Mouse (Mus musculus) erythroblast, embryonic 14.5 days (primary cell): ENCODE measurements around the gene Otulin. TPM values are rescaled to one million over a fixed set of nuclear protein-coding genes. Genes with fewer than 3 reads are reported as not detected.

Experiments
- H3K27me3 ChIP-seq: 2 replicates; pipeline ENCODE4 v1.6.1; 2012; ENCODE audit warnings: inconsistent platforms; ENCODE audit not compliant: control insufficient read depth
- H3K36me3 ChIP-seq: 2 replicates; pipeline ENCODE4 v1.6.1; 2012; ENCODE audit warnings: mild to moderate bottlenecking, inconsistent platforms; ENCODE audit not compliant: control insufficient read depth
- H3K4me1 ChIP-seq: 2 replicates; pipeline ENCODE4 v1.6.1; 2012; ENCODE audit warnings: inconsistent platforms; ENCODE audit not compliant: control insufficient read depth
- H3K4me3 ChIP-seq: replicated peaks from 2 replicates; pipeline ENCODE3; 2012; ENCODE audit warnings: moderate library complexity, mild to moderate bottlenecking, inconsistent platforms
- H3K9me3 ChIP-seq: 2 replicates; pipeline ENCODE4 v1.6.1; 2012; ENCODE audit warnings: low read length, inconsistent platforms, mixed read lengths; ENCODE audit not compliant: control insufficient read depth
- GATA1 ChIP-seq: IDR thresholded peaks from 2 replicates; pipeline ENCODE4 v1.6.1; 2012; ENCODE audit warnings: low read length, inconsistent platforms, mixed read lengths
- TAL1 ChIP-seq: IDR thresholded peaks from 3 replicates; pipeline ENCODE4 v1.6.1; 2012; ENCODE audit warnings: low read length, inconsistent platforms, mixed read lengths
- polyA plus RNA-seq: library from polyadenylated mRNA; stranded (reverse); fragments of >175 nt; gene quantifications from 2 replicates; pipeline ENCODE4 v1.2.3, GENCODE M21; 2012

Otulin gene
- polyA plus RNA-seq, 1 experiment: 1.0 TPM

DNA sequence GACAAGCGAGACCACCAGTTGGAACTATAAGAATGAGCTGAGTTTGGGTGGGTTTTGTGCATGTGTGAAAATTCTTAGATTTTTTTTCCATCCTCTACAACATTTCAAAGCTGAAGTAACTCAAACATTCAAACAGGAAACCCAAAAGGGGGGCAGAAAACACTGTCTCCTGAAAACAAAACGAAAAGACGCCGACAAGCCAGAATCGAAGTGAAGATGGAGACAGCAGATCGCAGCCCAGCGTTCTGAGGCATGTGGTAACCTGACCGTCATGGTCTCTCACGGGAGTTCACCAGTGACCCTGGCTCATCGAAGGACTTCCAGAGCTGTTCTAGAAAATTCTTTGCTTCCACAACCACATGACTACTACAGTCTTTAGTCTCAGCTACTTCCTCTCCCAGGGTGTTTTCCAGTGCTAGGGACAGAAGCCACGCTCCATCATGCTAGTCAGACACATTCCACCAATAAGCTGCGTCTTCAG is 39.5 kb upstream of the Otulin start:
- H3K36me3 ChIP-seq: no peaks in the 10 kb centered on the region

DNA sequence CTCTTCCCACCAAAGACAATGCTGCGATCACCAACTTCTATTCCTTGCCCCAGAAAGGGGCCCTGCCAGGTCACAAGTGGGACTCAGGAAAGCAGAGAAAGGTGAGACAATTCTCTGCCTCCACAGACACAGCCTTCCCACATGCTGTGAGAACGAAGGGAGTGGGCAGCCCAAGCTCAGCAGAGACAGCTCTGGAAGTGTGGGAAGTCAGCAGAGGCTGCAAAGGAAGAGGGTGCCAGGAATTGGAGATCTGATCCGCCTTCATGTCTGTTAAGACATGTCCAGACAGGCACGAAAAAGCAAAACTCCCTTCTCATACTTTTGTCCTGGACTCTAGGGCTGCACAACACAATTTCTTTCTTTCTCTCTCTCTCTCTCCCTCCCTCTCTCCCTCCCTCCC is 38.8 kb upstream of the Otulin start:
- no peaks in the 10 kb centered on the region for H3K36me3 ChIP-seq
- H3K9me3 ChIP-seq: no peaks in the 10 kb centered on the region
- peaks cover 7% of the 10 kb centered on the region for H3K4me1 ChIP-seq
- H3K4me3 ChIP-seq: no peak overlapping the region
- TF ChIP-seq TAL1 (no peak), GATA1 (no peak)
- H3K27me3 ChIP-seq: no peaks in the 10 kb centered on the region

More for the DNA sequence above, 39.5 kb upstream of the Otulin start:
- H3K27me3 ChIP-seq: no peaks in the 10 kb centered on the region
- no peaks in the 10 kb centered on the region for H3K9me3 ChIP-seq
- TF ChIP-seq TAL1: no peak
- H3K4me1 ChIP-seq: peaks cover 7% of the 10 kb centered on the region
- H3K4me3 ChIP-seq: no peak overlapping the region

DNA sequence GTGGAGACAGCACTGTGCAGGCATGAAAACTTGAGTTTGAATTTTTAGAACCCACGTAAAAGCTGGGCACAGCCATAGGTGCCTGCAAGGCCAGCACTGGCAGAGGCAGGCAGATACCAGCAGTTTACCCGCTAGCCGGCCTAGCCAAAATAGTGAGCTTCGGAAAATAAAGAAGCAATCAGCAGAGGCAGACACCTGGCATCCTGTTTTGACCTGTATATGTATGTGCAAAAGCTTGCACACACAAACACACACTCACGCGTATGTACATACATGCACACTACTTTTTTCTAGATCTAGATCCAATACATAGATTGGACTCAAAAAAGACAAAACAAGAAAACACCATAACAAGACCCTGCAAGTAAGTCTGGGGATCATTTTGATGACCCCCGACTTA is 38.1 kb upstream of the Otulin start:
- Histone ChIP-seq H3K27me3 (no peaks in the 10 kb centered on the region), H3K9me3 (no peaks in the 10 kb centered on the region), H3K4me1 (peaks cover 7% of the 10 kb centered on the region), H3K36me3 (no peaks in the 10 kb centered on the region), H3K4me3 (no peak overlapping the region)
- no peak for TF ChIP-seq GATA1
- TF ChIP-seq TAL1: no peak

DNA sequence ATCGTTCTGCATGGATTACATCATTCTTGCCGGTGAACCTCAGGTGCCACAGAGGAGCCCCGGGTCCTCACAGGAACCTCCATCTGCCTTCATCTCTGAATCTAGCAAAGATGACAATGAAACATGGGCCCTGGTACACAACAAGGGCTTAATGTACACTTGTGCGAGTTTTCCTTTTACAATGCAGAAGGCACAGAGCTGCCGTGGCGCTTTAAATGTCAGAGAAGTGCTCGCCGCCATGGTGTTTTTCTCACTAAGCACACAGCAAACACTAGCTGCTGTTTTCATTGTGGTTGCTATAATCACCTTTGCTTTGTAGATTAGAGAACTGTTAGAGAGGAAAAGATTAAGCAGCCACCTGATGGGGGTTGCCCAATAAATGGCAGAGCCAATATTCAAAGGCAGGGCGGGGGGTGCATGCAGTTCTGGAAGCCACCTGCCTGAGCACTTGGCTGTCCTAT is 37.5 kb upstream of the Otulin start:
- Histone ChIP-seq H3K36me3 (no peaks in the 10 kb centered on the region), H3K4me3 (no peak overlapping the region), H3K27me3 (no peaks in the 10 kb centered on the region), H3K9me3 (no peaks in the 10 kb centered on the region), H3K4me1 (peaks cover 7% of the 10 kb centered on the region)
- TF ChIP-seq GATA1: no peak
- no peak for TF ChIP-seq TAL1

DNA sequence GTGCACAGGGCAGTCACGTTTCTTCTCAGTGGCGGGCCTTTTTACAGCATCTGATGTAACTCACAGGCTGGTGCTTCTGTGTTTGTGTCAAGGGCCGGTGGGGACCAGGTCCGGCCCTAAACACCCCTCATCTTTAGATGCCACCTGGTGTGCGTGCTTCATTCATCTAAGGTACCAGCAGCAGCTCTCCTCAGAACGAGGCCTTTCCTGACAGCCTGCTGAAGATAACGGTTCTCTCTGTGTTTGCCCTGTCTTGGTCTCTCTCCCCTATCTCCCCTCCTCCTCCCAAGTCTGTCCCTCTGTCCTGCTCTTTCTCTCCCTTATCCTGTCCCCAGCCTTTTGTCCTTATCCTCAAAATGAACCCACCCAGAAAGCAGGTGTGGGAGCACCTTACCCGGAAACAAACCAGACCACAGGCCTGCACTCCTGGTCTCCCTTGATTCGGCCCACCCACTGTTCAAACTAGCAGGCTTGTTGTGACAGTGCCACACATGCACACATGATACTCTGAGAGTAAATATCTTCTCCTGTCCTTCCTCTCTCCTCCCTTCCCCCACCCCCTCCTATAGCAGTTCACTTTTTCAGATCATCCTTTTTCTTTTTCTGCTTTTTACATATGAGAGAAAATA is 36.5 kb upstream of the Otulin start:
- no peaks in the 10 kb centered on the region for H3K36me3 ChIP-seq
- no peaks in the 10 kb centered on the region for H3K9me3 ChIP-seq
- H3K4me3 ChIP-seq: no peak overlapping the region
- H3K4me1 ChIP-seq: peaks cover 7% of the 10 kb centered on the region
- no peak for TF ChIP-seq TAL1
- no peak for TF ChIP-seq GATA1
- H3K27me3 ChIP-seq: no peaks in the 10 kb centered on the region

DNA sequence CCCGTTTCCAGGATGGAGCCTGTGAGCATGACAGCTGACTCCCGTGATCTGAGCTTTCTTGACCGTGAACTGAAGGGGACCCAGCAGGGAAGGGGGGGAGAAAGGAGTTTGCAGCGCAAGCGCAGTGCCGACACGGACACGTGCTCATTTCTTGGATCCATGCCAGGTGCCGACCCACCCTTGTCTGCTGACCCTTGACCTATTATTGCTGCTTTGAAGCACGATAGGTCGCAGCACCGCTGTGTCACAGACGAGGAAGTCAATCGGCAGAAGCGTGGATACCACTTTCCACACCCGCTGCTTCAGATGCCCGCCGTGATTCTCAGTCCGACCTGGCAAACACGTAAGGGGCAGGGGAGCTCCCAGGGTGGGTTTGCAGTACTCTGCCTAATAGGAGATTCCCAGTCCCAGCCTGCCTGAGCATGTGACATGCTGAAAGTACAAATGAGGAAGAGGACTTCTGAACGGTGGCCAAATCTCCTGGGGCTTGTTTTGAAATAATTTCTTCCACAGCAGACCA is 35.0 kb upstream of the Otulin start:
- H3K9me3 ChIP-seq: no peaks in the 10 kb centered on the region
- no peaks in the 10 kb centered on the region for H3K36me3 ChIP-seq
- no peak for TF ChIP-seq GATA1
- TF ChIP-seq TAL1: no peak
- H3K4me3 ChIP-seq: no peak overlapping the region
- H3K27me3 ChIP-seq: no peaks in the 10 kb centered on the region
- no peaks in the 10 kb centered on the region; the same call in none of the 2 replicates for H3K4me1 ChIP-seq

DNA sequence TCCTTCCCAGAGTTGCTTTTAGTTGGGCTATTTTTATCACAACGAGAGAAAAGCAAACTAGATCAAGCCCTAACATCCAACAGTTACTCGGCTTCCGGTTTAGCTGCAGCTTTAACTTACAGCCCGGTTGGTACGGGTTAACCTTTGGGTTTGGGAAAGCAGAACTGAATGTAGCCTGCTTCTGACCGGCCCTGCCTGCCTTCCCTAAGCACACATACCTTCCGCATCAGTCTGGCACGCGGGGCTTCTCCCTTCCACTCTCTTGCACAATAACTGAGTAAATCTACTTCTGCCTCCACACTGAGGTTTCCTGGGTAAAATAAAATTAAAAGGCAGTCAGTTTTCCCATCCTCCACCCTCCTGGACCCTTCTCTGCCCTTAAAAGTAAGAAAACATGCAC is 33.6 kb upstream of the Otulin start:
- Histone ChIP-seq H3K4me1 (no peaks in the 10 kb centered on the region; the same call in none of the 2 replicates), H3K27me3 (no peaks in the 10 kb centered on the region)

DNA sequence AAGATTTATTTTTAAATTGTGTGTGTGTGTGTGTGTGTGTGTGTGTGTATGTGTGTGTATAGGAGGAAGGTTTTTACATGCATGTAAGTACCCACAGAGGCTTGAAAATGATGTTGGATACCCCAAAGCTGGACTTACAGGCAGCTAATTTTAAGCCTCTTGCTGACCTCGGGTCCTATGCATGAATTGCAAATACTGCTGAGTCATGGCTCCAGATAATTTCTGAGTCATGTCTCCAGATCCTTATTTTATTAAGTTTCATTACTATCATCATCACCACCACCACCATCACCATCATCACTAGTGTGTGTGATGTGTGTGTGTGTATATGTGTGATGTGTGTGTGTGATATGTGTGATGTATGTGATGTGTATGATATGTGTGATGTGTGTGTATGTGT is 32.2 kb upstream of the Otulin start:
- Histone ChIP-seq H3K27me3 (no peaks in the 10 kb centered on the region), H3K4me3 (no peak overlapping the region), H3K4me1 (no peaks in the 10 kb centered on the region; the same call in none of the 2 replicates), H3K9me3 (peaks cover 4% of the 10 kb centered on the region), H3K36me3 (no peaks in the 10 kb centered on the region)
- TF ChIP-seq GATA1 (no peak), TAL1 (no peak)

More for the DNA sequence above, 33.6 kb upstream of the Otulin start:
- TF ChIP-seq TAL1 (no peak), GATA1 (no peak)
- Histone ChIP-seq H3K9me3 (no peaks in the 10 kb centered on the region), H3K36me3 (no peaks in the 10 kb centered on the region), H3K4me3 (no peak overlapping the region)

DNA sequence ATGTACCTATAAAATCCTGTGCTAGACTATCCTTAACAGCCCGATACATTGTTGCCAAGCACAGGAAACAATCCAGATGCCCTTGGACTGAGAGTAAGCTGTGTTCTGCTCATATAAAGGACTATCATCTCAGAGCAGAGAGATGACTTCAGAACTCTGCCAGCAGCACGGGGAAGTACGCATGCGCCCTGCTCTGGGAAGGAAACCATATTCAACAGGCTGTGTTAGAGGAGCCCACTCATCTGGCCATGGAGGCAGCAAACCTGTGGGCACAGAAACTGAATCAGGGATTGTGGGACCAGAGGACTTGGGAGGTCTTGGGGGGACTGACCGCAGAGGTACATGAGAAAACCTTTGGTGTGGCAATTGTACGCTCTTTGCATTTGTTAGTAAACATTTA is 31.2 kb upstream of the Otulin start:
- no peaks in the 10 kb centered on the region for H3K27me3 ChIP-seq
- no peaks in the 10 kb centered on the region for H3K4me1 ChIP-seq
- H3K9me3 ChIP-seq: peaks cover 4% of the 10 kb centered on the region
- TF ChIP-seq TAL1: no peak
- no peak for TF ChIP-seq GATA1
- no peaks in the 10 kb centered on the region for H3K36me3 ChIP-seq
- H3K4me3 ChIP-seq: no peak overlapping the region
